Mouse (Mus musculus) liver, embryonic 16.5 days (tissue): ENCODE data around the gene Wfdc18. TPM values are rescaled to one million over a fixed set of nuclear protein-coding genes. Genes with fewer than 3 reads are reported as not detected.
A peak's percentile ranks its signal among the peaks of the same experiment; 100 is the strongest.

Experiments
- ATAC-seq: fragments of 200-750 bp; cut with Nextera tagmentation; 2 replicates; pipeline ENCODE4 v1.8.0; 2017; ENCODE audit warnings: low read depth, mild to moderate bottlenecking, moderate number of reproducible peaks, moderate library complexity
- H3K27ac ChIP-seq: fragments of 300-500 bp; sonication (generic); 2 replicates; pipeline ENCODE4 v1.5.1; 2014; ENCODE audit warnings: mild to moderate bottlenecking, low read length
- H3K27me3 ChIP-seq: fragments of 300-500 bp; sonication (generic); 2 replicates; pipeline ENCODE4 v1.6.1; 2014; ENCODE audit warnings: low read depth, low read length, mixed read lengths; ENCODE audit not compliant: control insufficient read depth, insufficient read depth
- H3K36me3 ChIP-seq: fragments of 300-500 bp; sonication (generic); 2 replicates; pipeline ENCODE4 v1.6.1; 2014; ENCODE audit warnings: mild to moderate bottlenecking; ENCODE audit not compliant: control insufficient read depth, insufficient read depth
- H3K4me1 ChIP-seq: fragments of 300-500 bp; sonication (generic); 2 replicates; pipeline ENCODE4 v1.6.1; 2014; ENCODE audit warnings: low read depth, low read length, mixed read lengths; ENCODE audit not compliant: control insufficient read depth
- H3K4me2 ChIP-seq: fragments of 300-500 bp; sonication (generic); 2 replicates; pipeline ENCODE4 v1.6.1; 2014; ENCODE audit warnings: low read depth, low read length, mixed read lengths
- H3K4me3 ChIP-seq: fragments of 300-500 bp; sonication (generic); 2 replicates; pipeline ENCODE4 v1.5.1; 2014; ENCODE audit warnings: low read depth, mild to moderate bottlenecking, low read length
- H3K9ac ChIP-seq: fragments of 300-500 bp; sonication (generic); 2 replicates; pipeline ENCODE4 v1.6.1; 2014; ENCODE audit warnings: low read depth, low read length
- H3K9me3 ChIP-seq: fragments of 300-500 bp; sonication (generic); replicated peaks from 2 replicates; pipeline ENCODE4 v1.6.1; 2016; ENCODE audit warnings: low read length; ENCODE audit not compliant: control insufficient read depth
- WGBS: fragments of 180-500 bp; shearing (Covaris S2); extraction: QIAGEN DNeasy Blood & Tissue Kit; methylation state at CpG from one replicate; pipeline ENCODE4 v1.1.7; 2014; ENCODE audit not compliant: insufficient replicate concordance; 5-methylcytosine and 5-hydroxymethylcytosine counted together
- polyA plus RNA-seq: library from polyadenylated mRNA; unstranded; fragments of >200 nt; fragmentation: Nextera tagmentation; extraction: Ambion mirVana; gene quantifications from 2 replicates; pipeline ENCODE4 v1.2.1, GENCODE M21; 2015

Gene Wfdc18
- polyA plus RNA-seq, 1 experiment from 2014 or later, result 0.18 TPM

- Histone ChIP-seq H3K27ac (peak overlapping the region; percentile 52; the same call in 1 of the 2 replicates), H3K9ac (no peak overlapping the region; the same call in 1 of the 2 replicates), H3K4me2 (no peak overlapping the region), H3K9me3 (no peaks in the 10 kb centered on the region; the same call in 1 of the 2 replicates), H3K4me3 (no peak overlapping the region; the same call in 1 of the 2 replicates), H3K36me3 (no peaks in the 10 kb centered on the region), H3K4me1 (peaks cover 4% of the 10 kb centered on the region), H3K27me3 (no peaks in the 10 kb centered on the region)
- peak; percentile 65 for ATAC-seq
- 33% methylated on average over 6 of the region's 6 CpGs for WGBS
These were observed 38.8 kb downstream of the Wfdc18 start for GRCm38 (mm10) chr11:83747376-83748265.

DNA sequence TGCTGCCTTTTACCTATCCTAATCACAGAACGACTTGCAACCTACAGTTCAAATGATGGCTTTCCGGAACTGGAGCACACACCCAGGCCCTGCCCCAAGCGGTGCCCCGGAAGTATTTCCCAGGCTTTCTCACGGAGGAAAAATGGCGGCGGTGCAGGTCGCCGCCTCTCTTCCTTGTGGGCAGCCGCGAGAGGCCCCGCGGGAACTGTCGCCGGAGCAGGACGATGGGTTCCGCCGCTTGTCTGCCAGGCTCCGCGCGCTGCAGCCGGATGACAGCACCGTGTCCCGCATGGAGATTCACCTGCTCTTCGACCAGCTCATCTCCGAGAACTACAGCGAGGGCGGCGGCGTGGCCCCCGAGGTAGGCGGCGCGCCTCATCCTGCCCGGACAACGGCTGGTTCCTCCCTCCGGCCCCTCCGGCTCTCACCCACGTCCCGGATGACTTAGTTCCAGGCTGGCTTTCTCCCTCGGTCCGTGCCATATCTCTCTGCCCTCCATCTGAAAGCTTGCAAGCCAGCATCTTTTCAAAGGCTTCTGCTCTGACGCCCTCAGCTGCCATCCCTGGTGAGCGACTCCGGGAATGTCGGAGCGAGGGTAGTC, 44.9 kb downstream of the Wfdc18 start, which contains the start of gene Heatr6:
TSS of gene Heatr6 (plus strand) at position 116 of the 601 bp plus-strand sequence.
- H3K27ac ChIP-seq, result peak within 1 kb of the TSS; percentile 44
- ATAC-seq, result peak; percentile 90
- H3K4me2 ChIP-seq, result peak within 1 kb of the TSS; percentile 77
- peaks cover 9% of the 10 kb centered on the region for H3K36me3 ChIP-seq
- under 1% methylated on average over 47 of the region's 47 CpGs for WGBS
- peaks cover 10% of the 10 kb centered on the region for H3K4me1 ChIP-seq
- peak within 1 kb of the TSS; percentile 77 for H3K9ac ChIP-seq
- peak within 1 kb of the TSS; percentile 85 for H3K4me3 ChIP-seq
- H3K9me3 ChIP-seq, result no peaks in the 10 kb centered on the region; the same call in 1 of the 2 replicates
- no peaks in the 10 kb centered on the region for H3K27me3 ChIP-seq

DNA sequence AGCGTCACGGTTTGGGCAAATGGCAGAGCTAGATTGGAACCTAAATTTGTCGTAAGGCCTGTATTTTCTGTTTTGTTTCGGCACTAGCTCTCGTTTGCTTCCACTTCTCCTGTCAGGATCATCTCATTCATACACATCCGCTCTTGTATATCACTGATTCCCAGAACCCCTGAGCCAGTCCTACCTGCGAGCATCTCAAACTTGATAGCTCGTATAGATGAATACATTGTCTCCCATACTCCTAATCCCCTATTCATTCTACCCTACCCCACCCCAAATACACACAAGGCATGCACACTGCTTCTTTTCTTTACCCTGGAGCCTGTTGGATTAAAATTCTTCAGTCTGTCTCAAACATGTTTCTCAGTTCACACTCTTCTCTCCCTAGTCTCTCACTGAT, 45.4 kb downstream of the Wfdc18 start:
- Histone ChIP-seq H3K4me2 (peak overlapping the region; percentile 77), H3K27ac (peak overlapping the region; percentile 44), H3K9ac (peak overlapping the region; percentile 77), H3K36me3 (peaks cover 9% of the 10 kb centered on the region), H3K9me3 (no peaks in the 10 kb centered on the region; the same call in 1 of the 2 replicates), H3K4me3 (peak overlapping the region; percentile 85), H3K4me1 (peaks cover 10% of the 10 kb centered on the region), H3K27me3 (no peaks in the 10 kb centered on the region)
- no peak for ATAC-seq
- WGBS, result 5% methylated on average over 8 of the region's 8 CpGs

Other genes with a start within 250 kb of the Wfdc18 start
- 0.37 and 0.42 TPM in 2 replicates for gene Mmp28, start 245.9 kb upstream of the Wfdc18 start, polyA plus RNA-seq
- gene Taf15, start 235.9 kb upstream of the Wfdc18 start, polyA plus RNA-seq, result 4.1 and 4.2 TPM in 2 replicates
- gene Heatr9, start 186.8 kb upstream of the Wfdc18 start, polyA plus RNA-seq, result not detected in 2 replicates
- 1.2 and 1.7 TPM in 2 replicates for gene Ccl5, start 178.5 kb upstream of the Wfdc18 start, polyA plus RNA-seq
- gene Ccl9, start 130.4 kb upstream of the Wfdc18 start, polyA plus RNA-seq, result 66.8 and 71.8 TPM in 2 replicates
- 16.3 and 16.9 TPM in 2 replicates for gene Ccl6, start 115.9 kb upstream of the Wfdc18 start, polyA plus RNA-seq
- not detected in 2 replicates for gene Rpl9-ps1, start 63.4 kb upstream of the Wfdc18 start, polyA plus RNA-seq
- gene Ccl3, start 59.7 kb upstream of the Wfdc18 start, polyA plus RNA-seq, result 0.34 and 0.44 TPM in 2 replicates
- 0.48 and 0.50 TPM in 2 replicates for gene Ccl4, start 46.4 kb upstream of the Wfdc18 start, polyA plus RNA-seq
- gene Wfdc17, start 5.0 kb upstream of the Wfdc18 start, polyA plus RNA-seq, result 20.4 and 20.6 TPM in 2 replicates
- 52.2 and 61.4 TPM in 2 replicates for gene Wfdc21, start 37.9 kb downstream of the Wfdc18 start, polyA plus RNA-seq
- gene Heatr6, start 44.7 kb downstream of the Wfdc18 start, polyA plus RNA-seq, result 5.6 and 7.2 TPM in 2 replicates
- 4.6 and 5.9 TPM in 2 replicates for gene Hnf1b, start 141.0 kb downstream of the Wfdc18 start, polyA plus RNA-seq
- 11.2 and 13.0 TPM in 2 replicates for gene Ddx52, start 233.0 kb downstream of the Wfdc18 start, polyA plus RNA-seq